Mouse (Mus musculus): ENCODE data around the gene Dmpk. TPM values are rescaled to one million over a fixed set of nuclear protein-coding genes. Genes with fewer than 3 reads are reported as not detected.

Gene Dmpk
- polyA plus RNA-seq, 1 experiment from 2014 or later, result 7.0 TPM

DNA sequence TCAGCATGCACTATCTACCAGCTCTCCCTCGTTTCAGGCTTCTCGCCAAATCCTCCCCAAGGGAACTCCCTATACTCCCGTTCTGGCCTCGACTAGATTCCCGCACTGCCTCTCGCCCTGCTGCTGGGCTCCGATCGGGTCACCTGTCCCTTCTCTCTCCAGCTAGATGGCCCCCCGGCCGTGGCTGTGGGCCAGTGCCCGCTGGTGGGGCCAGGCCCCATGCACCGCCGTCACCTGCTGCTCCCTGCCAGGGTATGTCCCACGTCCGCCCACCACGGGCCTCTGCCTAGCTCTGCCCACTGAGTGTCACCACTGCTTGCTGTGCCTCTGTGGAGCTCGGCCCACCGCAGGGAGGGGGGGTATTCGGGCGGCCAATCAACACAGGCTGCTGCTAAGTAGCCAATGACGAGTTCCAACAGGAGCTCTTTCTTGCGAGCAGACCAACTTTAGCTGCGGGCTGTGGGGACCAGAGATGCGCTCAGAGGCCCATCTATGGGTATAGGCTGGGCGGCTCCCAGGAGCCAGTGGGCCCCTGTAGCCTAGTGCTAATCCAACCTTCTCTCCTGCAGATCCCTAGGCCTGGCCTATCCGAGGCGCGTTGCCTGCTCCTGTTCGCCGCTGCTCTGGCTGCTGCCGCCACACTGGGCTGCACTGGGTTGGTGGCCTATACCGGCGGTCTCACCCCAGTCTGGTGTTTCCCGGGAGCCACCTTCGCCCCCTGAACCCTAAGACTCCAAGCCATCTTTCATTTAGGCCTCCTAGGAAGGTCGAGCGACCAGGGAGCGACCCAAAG lies 8.9 kb downstream of the Dmpk start:
- 2% methylated on average over 38 of the region's 38 CpGs for WGBS
- peaks cover 39% of the 10 kb centered on the region for H3K4me1 ChIP-seq (ENCODE audit: control insufficient read depth, insufficient read depth, low read length)
- H3K4me3 ChIP-seq (ENCODE audit: low read depth, low read length), result peak overlapping the region; percentile 73
- H3K9ac ChIP-seq (ENCODE audit: low read length), result peak overlapping the region; percentile 48
- peaks cover 14% of the 10 kb centered on the region; the same call in 1 of the 2 replicates for H3K27me3 ChIP-seq (ENCODE audit: control insufficient read depth, insufficient read depth, low read length)
- peak overlapping the region; percentile 71 for H3K27ac ChIP-seq (ENCODE audit: low read depth, low read length)
- H3K36me3 ChIP-seq (ENCODE audit: control insufficient read depth, insufficient read depth, low read length), result peaks cover 7% of the 10 kb centered on the region
- peak; percentile 94 for DNase-seq (ENCODE audit: low spot score, missing footprints)
- ATAC-seq (ENCODE audit: low FRiP score), result peak; percentile 58
- H3K9me3 ChIP-seq (ENCODE audit: control insufficient read depth, low read length), result no peaks in the 10 kb centered on the region
- peak overlapping the region; percentile 95 for H3K4me2 ChIP-seq

DNA sequence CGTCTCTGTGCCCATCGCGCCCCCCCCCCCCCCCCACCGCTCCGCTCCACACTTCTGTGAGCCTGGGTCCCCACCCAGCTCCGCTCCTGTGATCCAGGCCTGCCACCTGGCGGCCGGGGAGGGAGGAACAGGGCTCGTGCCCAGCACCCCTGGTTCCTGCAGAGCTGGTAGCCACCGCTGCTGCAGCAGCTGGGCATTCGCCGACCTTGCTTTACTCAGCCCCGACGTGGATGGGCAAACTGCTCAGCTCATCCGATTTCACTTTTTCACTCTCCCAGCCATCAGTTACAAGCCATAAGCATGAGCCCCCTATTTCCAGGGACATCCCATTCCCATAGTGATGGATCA lies 9.5 kb downstream of the Dmpk start:
- peaks cover 39% of the 10 kb centered on the region for H3K4me1 ChIP-seq (ENCODE audit: control insufficient read depth, insufficient read depth, low read length)
- peak overlapping the region; percentile 71 for H3K27ac ChIP-seq (ENCODE audit: low read depth, low read length)
- H3K4me3 ChIP-seq (ENCODE audit: low read depth, low read length), result peak overlapping the region; percentile 73
- DNase-seq (ENCODE audit: low spot score, missing footprints), result peak; percentile 99
- peak; percentile 39 for ATAC-seq (ENCODE audit: low FRiP score)
- H3K36me3 ChIP-seq (ENCODE audit: control insufficient read depth, insufficient read depth, low read length), result peaks cover 7% of the 10 kb centered on the region
- no peaks in the 10 kb centered on the region for H3K9me3 ChIP-seq (ENCODE audit: control insufficient read depth, low read length)
- H3K9ac ChIP-seq (ENCODE audit: low read length), result peak overlapping the region; percentile 48
- WGBS, result 1% methylated on average over 11 of the region's 15 CpGs
- peak overlapping the region; percentile 95 for H3K4me2 ChIP-seq
- peaks cover 14% of the 10 kb centered on the region; the same call in 1 of the 2 replicates for H3K27me3 ChIP-seq (ENCODE audit: control insufficient read depth, insufficient read depth, low read length)

DNA sequence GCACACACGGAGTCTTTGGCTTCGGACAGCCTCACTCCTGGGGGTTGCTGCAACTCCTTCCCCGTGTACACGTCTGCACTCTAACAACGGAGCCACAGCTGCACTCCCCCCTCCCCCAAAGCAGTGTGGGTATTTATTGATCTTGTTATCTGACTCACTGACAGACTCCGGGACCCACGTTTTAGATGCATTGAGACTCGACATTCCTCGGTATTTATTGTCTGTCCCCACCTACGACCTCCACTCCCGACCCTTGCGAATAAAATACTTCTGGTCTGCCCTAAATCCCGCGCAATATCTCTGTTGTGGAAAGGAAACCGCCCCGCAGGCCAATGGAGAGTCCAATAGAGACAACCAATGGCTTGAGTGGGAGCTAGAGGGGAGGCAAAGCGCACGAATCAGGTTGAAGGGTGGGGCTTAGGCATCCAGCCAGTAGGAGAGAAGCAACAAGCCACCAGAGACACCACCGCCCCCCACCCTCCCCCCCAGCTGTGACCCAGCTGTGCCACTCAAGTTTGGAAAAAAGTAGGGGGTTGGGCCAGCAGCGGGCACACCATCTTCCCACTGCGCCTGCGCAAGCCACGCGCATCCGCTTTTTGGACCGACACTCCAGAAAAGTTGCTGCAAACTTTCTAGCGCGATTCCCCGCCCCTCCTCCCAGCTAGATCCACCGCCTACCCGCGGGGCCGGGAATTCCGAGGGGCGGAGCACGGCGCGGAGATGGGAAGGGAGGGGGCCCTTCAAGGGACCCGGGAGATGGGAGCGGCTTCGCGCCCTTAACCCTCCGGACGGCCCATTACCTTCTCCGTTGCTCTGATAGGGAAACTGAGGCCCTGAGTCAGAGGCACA lies 10.1 kb downstream of the Dmpk start:
- Histone ChIP-seq H3K4me2 (peak overlapping the region; percentile 95), H3K4me3 (ENCODE audit: low read depth, low read length) (peak overlapping the region; percentile 73), H3K27me3 (ENCODE audit: control insufficient read depth, insufficient read depth, low read length) (peaks cover 14% of the 10 kb centered on the region; the same call in 1 of the 2 replicates), H3K36me3 (ENCODE audit: control insufficient read depth, insufficient read depth, low read length) (peaks cover 7% of the 10 kb centered on the region), H3K9me3 (ENCODE audit: control insufficient read depth, low read length) (no peaks in the 10 kb centered on the region), H3K27ac (ENCODE audit: low read depth, low read length) (peak overlapping the region; percentile 90), H3K4me1 (ENCODE audit: control insufficient read depth, insufficient read depth, low read length) (peaks cover 39% of the 10 kb centered on the region), H3K9ac (ENCODE audit: low read length) (peak overlapping the region; percentile 89)
- DNase-seq (ENCODE audit: low spot score, missing footprints) (peak; percentile 100), ATAC-seq (ENCODE audit: low FRiP score) (peak; percentile 85)
- under 1% methylated on average over 45 of the region's 45 CpGs for WGBS

DNA sequence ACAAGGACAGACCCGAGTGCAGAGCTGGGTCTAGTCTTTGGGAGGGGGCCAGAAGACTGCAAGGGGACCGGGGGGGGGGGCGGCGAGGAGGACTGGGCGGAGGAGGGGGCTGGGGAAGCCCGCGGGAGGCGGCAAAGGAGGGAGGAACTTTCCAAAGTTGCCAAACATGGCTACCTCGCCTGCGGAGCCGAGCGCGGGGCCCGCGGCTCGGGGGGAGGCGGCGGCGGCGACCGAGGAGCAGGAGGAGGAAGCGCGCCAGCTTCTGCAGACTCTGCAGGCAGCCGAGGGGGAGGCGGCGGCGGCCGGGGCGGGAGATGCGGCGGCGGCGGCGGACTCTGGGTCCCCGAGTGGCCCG lies 10.8 kb downstream of the Dmpk start, which contains the start of gene Six5:
TSS of gene Six5 (plus strand) at position 124 of the 355 bp plus-strand sequence.
- H3K27me3 ChIP-seq (ENCODE audit: control insufficient read depth, insufficient read depth, low read length), result peaks cover 14% of the 10 kb centered on the region; the same call in 1 of the 2 replicates
- no peaks in the 10 kb centered on the region for H3K9me3 ChIP-seq (ENCODE audit: control insufficient read depth, low read length)
- H3K36me3 ChIP-seq (ENCODE audit: control insufficient read depth, insufficient read depth, low read length), result peaks cover 7% of the 10 kb centered on the region
- under 1% methylated on average over 27 of the region's 36 CpGs for WGBS
- H3K27ac ChIP-seq (ENCODE audit: low read depth, low read length), result peak within 1 kb of the TSS; percentile 90
- peak within 1 kb of the TSS; percentile 89 for H3K9ac ChIP-seq (ENCODE audit: low read length)
- no peak for DNase-seq (ENCODE audit: low spot score, missing footprints)
- ATAC-seq (ENCODE audit: low FRiP score), result no peak
- peaks cover 39% of the 10 kb centered on the region for H3K4me1 ChIP-seq (ENCODE audit: control insufficient read depth, insufficient read depth, low read length)
- H3K4me3 ChIP-seq (ENCODE audit: low read depth, low read length), result peak within 1 kb of the TSS; percentile 73
- peak within 1 kb of the TSS; percentile 95 for H3K4me2 ChIP-seq

DNA sequence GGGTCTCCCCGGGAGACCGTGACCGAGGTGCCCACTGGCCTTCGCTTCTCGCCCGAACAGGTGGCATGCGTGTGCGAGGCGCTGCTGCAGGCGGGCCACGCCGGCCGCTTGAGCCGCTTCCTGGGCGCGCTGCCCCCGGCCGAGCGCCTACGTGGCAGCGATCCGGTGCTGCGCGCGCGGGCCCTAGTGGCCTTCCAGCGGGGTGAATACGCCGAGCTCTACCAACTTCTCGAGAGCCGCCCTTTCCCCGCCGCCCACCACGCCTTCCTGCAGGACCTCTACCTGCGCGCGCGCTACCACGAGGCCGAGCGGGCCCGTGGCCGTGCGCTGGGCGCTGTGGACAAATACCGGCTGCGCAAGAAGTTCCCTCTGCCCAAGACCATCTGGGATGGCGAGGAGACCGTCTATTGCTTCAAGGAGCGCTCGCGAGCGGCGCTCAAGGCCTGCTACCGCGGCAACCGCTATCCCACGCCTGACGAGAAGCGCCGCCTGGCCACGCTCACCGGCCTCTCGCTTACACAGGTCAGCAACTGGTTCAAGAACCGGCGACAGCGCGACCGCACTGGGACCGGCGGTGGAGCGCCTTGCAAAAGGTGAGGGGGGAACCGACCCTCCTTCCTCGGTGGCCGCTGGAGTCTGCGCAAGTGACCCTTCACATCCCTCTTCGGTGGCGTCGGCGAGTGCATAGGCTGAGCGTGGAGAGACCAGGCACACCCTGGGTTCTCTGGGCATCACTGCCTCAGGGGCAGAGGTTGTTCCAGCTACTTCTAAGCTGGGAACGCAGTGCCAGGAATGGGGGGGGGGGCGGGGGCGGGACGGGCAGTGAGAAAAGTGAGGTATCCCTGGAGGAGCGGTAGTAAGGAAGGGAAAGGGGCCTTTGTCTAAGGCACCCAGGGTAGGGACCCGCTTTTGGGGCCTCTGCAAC lies 11.4 kb downstream of the Dmpk start:
- no peak for ATAC-seq (ENCODE audit: low FRiP score)
- Histone ChIP-seq H3K4me1 (ENCODE audit: control insufficient read depth, insufficient read depth, low read length) (peaks cover 39% of the 10 kb centered on the region), H3K9ac (ENCODE audit: low read length) (peak overlapping the region; percentile 89), H3K27me3 (ENCODE audit: control insufficient read depth, insufficient read depth, low read length) (peaks cover 14% of the 10 kb centered on the region; the same call in 1 of the 2 replicates), H3K4me2 (peak overlapping the region; percentile 95), H3K27ac (ENCODE audit: low read depth, low read length) (peak overlapping the region; percentile 90), H3K9me3 (ENCODE audit: control insufficient read depth, low read length) (no peaks in the 10 kb centered on the region), H3K4me3 (ENCODE audit: low read depth, low read length) (peak overlapping the region; percentile 73), H3K36me3 (ENCODE audit: control insufficient read depth, insufficient read depth, low read length) (peaks cover 7% of the 10 kb centered on the region)
- peak; percentile 97 for DNase-seq (ENCODE audit: low spot score, missing footprints)
- under 1% methylated on average over 68 of the region's 87 CpGs for WGBS

DNA sequence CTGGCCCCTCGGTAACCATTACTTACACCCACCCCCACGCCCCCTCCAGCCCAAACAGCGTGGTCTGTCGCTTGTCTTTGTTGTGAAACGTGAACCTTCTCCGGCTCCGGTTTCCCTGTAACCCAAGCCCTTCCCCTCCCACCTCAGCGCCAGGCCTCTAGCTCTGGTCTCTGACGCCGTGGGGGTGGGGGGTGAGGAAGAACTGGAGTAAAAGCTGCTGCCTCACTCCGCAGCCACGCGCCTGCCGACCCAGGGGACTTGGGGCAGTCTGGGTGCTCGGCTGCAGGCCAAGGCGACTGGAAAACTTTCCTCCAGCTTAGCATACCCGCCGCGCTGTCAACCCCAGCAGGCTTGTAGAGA lies 12.1 kb downstream of the Dmpk start:
- Histone ChIP-seq H3K4me2 (peak overlapping the region; percentile 95), H3K27me3 (ENCODE audit: control insufficient read depth, insufficient read depth, low read length) (peaks cover 12% of the 10 kb centered on the region; the same call in 1 of the 2 replicates), H3K27ac (ENCODE audit: low read depth, low read length) (no peak overlapping the region), H3K4me3 (ENCODE audit: low read depth, low read length) (peak overlapping the region; percentile 73), H3K4me1 (ENCODE audit: control insufficient read depth, insufficient read depth, low read length) (peaks cover 39% of the 10 kb centered on the region), H3K9ac (ENCODE audit: low read length) (peak overlapping the region; percentile 89), H3K36me3 (ENCODE audit: control insufficient read depth, insufficient read depth, low read length) (peaks cover 7% of the 10 kb centered on the region), H3K9me3 (ENCODE audit: control insufficient read depth, low read length) (no peaks in the 10 kb centered on the region)
- DNase-seq (ENCODE audit: low spot score, missing footprints) (peak; percentile 95), ATAC-seq (ENCODE audit: low FRiP score) (no peak)
- WGBS, result under 1% methylated on average over 19 of the region's 19 CpGs

DNA sequence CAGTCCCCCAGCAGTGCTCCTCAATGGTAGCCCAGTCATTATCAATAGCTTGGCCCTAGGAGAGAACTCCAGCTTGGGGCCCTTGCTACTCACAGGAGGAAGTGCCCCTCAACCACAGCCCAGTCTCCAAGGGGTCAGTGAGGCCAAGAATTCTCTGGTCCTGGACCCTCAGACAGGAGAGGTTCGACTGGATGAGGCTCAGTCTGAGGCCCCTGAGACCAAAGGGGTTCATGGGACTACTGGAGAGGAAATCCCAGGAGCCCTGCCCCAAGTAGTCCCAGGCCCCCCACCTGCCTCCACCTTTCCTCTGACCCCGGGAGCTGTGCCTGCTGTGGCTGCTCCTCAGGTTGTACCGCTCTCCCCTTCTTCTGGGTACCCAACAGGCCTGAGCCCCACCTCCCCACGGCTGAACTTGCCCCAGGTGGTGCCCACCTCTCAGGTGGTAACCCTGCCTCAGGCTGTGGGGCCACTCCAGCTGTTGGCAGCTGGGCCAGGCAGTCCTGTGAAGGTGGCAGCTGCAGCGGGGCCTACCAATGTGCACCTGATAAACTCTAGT lies 12.8 kb downstream of the Dmpk start:
- peak overlapping the region; percentile 73 for H3K4me3 ChIP-seq (ENCODE audit: low read depth, low read length)
- ATAC-seq (ENCODE audit: low FRiP score) (no peak), DNase-seq (ENCODE audit: low spot score, missing footprints) (no peak)
- no peak overlapping the region for H3K27ac ChIP-seq (ENCODE audit: low read depth, low read length)
- peak overlapping the region; percentile 95 for H3K4me2 ChIP-seq
- peaks cover 4% of the 10 kb centered on the region for H3K36me3 ChIP-seq (ENCODE audit: control insufficient read depth, insufficient read depth, low read length)
- peak overlapping the region; percentile 89 for H3K9ac ChIP-seq (ENCODE audit: low read length)
- no peaks in the 10 kb centered on the region for H3K9me3 ChIP-seq (ENCODE audit: control insufficient read depth, low read length)
- H3K4me1 ChIP-seq (ENCODE audit: control insufficient read depth, insufficient read depth, low read length), result peaks cover 37% of the 10 kb centered on the region
- peaks cover 5% of the 10 kb centered on the region; the same call in 1 of the 2 replicates for H3K27me3 ChIP-seq (ENCODE audit: control insufficient read depth, insufficient read depth, low read length)
- WGBS, result 53% methylated on average over 5 of the region's 5 CpGs

DNA sequence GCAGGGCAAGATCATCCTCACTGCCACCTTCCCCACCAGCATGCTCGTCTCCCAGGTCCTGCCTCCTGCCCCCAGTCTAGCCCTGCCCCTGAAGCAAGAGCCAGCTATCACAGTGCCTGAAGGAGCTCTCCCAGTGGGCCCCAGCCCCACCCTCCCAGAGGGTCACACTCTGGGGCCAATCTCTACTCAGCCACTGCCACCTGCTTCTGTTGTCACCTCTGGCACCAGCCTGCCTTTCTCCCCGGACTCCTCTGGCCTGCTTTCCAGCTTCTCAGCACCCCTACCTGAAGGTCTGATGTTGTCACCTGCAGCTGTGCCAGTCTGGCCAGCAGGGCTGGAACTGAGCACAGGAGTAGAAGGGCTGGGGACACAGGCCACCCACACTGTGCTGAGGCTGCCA lies 13.6 kb downstream of the Dmpk start:
- Histone ChIP-seq H3K4me3 (ENCODE audit: low read depth, low read length) (no peak overlapping the region), H3K9ac (ENCODE audit: low read length) (no peak overlapping the region), H3K36me3 (ENCODE audit: control insufficient read depth, insufficient read depth, low read length) (no peaks in the 10 kb centered on the region; the same call in 1 of the 2 replicates), H3K4me1 (ENCODE audit: control insufficient read depth, insufficient read depth, low read length) (peaks cover 30% of the 10 kb centered on the region), H3K27ac (ENCODE audit: low read depth, low read length) (no peak overlapping the region), H3K27me3 (ENCODE audit: control insufficient read depth, insufficient read depth, low read length) (no peaks in the 10 kb centered on the region), H3K4me2 (peak overlapping the region; percentile 95; the same call in 1 of the 2 replicates), H3K9me3 (ENCODE audit: control insufficient read depth, low read length) (no peaks in the 10 kb centered on the region)
- ATAC-seq (ENCODE audit: low FRiP score) (no peak), DNase-seq (ENCODE audit: low spot score, missing footprints) (no peak)
- WGBS, result 76% methylated on average over 2 of the region's 2 CpGs

Measured in midbrain, embryonic 11.5 days (tissue).